Mouse (Mus musculus) cortical plate, adult 2 months (tissue): ENCODE results near the gene Syne2.

Experiments
- CTCF ChIP-seq: fragments of 200-500 bp; IDR thresholded peaks from 2 replicates; pipeline ENCODE4 v1.5.1; 2011; ENCODE audit warnings: mild to moderate bottlenecking, control low read depth, low read length; ENCODE audit not compliant: insufficient read depth; ENCODE audit errors: extremely low read depth
- POLR2A ChIP-seq: fragments of 200-500 bp; IDR thresholded peaks from 2 replicates; pipeline ENCODE4 v1.6.1; 2011; ENCODE audit warnings: mild to moderate bottlenecking, low read length, control low read depth; ENCODE audit not compliant: insufficient read depth; ENCODE audit errors: extremely low read depth

GRCm38 (mm10) chr12:75888721-75889120, 70.8 kb downstream of the Syne2 start:
- TF ChIP-seq CTCF (no peak), POLR2A (no peak)
